29 mouse cellular contexts compared by ENCODE assay signal in genomic region chr5:109860402-109860801, GRCm38 (mm10).
DNase-seq lines count a peak whose midpoint lies in the region; ATAC-seq and TF ChIP-seq lines count a peak whose summit lies in the region.
"Had no signal": no experiment of that assay in that cellular context is flagged by ENCODE, and none has a peak within 500 bp of the region (broad histone marks: within the 10 kb centered on the region; RNA-seq: fewer than 3 reads in every experiment).

No protein-coding gene starts in this region.

- in situ Hi-C loops in CH12.LX (cut with MboI; ENCODE audit: low pct_ligation_motif_present, low pct_unique_long_range_greater_than_20kb, low sequenced_read_pairs), result no loop called here

- H3K27me3 ChIP-seq in CH12.LX (replicated peaks) (no peaks in the 10 kb centered on the region), MEL (ENCODE audit: control insufficient read depth in 1 of 2, insufficient read depth in 2 of 2, low read length in 2 of 2) (no peaks in the 10 kb centered on the region)
- no peaks in the 10 kb centered on the region for H3K27me3 ChIP-seq in heart, embryonic 12.5 days (replicated peaks)
- H3K27me3 ChIP-seq: embryonic facial prominence, embryonic 13.5 days; embryonic facial prominence, embryonic 15.5 days; forebrain, embryonic 12.5 days; Patski had no signal

- TF ChIP-seq RAD21 in CH12.LX (IDR thresholded peaks at IDR 0.05; ENCODE audit: low read depth, low read length) (no peak; the same call in 1 of the 2 replicates), MEL (IDR thresholded peaks at IDR 0.05; ENCODE audit: low read depth, low read length) (peak; percentile 6; the same call in 1 of the 2 replicates)

- no peaks in the 10 kb centered on the region for H3K79me2 ChIP-seq in CH12.LX (replicated peaks; ENCODE audit: control insufficient read depth, extremely low read depth, insufficient read depth, poor library complexity, severe bottlenecking)
- H3K79me2 ChIP-seq in MEL (ENCODE audit: control insufficient read depth, insufficient read depth, low read length, poor library complexity), result no peaks in the 10 kb centered on the region

- TF ChIP-seq CTCF in CH12.LX (conservative IDR thresholded peaks at IDR 0.05 in 1 of 2, IDR thresholded peaks at IDR 0.05 in 1 of 2; ENCODE audit: low read depth in 2 of 2, low read length in 2 of 2) (0 out of 4 replicates have a peak, but pooled peaks of 1 of the 2 experiments have one; percentile 12), MEL (IDR thresholded peaks at IDR 0.05 in 2 of 3, conservative IDR thresholded peaks at IDR 0.05 in 1 of 3; ENCODE audit: control insufficient read depth in 1 of 3, insufficient read depth in 1 of 3, low read depth in 2 of 3, low read length in 3 of 3, poor library complexity in 1 of 3, severe bottlenecking in 1 of 3) (peak in 1 of 3 experiments; percentile 7; a peak in 1 of 6 replicates)

- H3K9ac ChIP-seq in CH12.LX (ENCODE audit: insufficient read depth, low read depth) (no peak overlapping the region), MEL (ENCODE audit: control insufficient read depth, low read depth, low read length, poor library complexity, severe bottlenecking) (no peak overlapping the region)
- H3K9ac ChIP-seq in heart, embryonic 12.5 days, result no peak overlapping the region
- H3K9ac ChIP-seq: embryonic facial prominence, embryonic 13.5 days; embryonic facial prominence, embryonic 15.5 days; forebrain, embryonic 12.5 days had no signal

- no peak for ATAC-seq in heart, embryonic 12.5 days (ENCODE audit: insufficient number of reproducible peaks, low FRiP score)
- ATAC-seq: activated CD4-positive, CD25-positive, alpha-beta regulatory T cell, adult 4 months; CD4-positive, CD25-positive, alpha-beta regulatory T cell, adult 4 months; forebrain, embryonic 14.5 days; forebrain, embryonic 16.5 days; Patski had no signal

- no peak overlapping the region for H3K4me3 ChIP-seq in CH12.LX (replicated peaks in 1 of 3; ENCODE audit: low read depth in 2 of 3, low read length in 2 of 3, poor library complexity in 1 of 3)
- H3K4me3 ChIP-seq in MEL (ENCODE audit: control insufficient read depth in 1 of 2, insufficient read depth in 1 of 2, low read depth in 2 of 2, low read length in 2 of 2), result no peak overlapping the region
- no peak overlapping the region for H3K4me3 ChIP-seq in heart, embryonic 12.5 days
- H3K4me3 ChIP-seq: embryonic facial prominence, embryonic 13.5 days; embryonic facial prominence, embryonic 15.5 days; erythroblast, embryonic 14.5 days; forebrain, embryonic 10.5 days; forebrain, embryonic 12.5 days; gastrocnemius, adult 2 months had no signal

- TF ChIP-seq EP300 in CH12.LX (IDR thresholded peaks at IDR 0.05; ENCODE audit: low read length), result no peak
- TF ChIP-seq EP300 in MEL (IDR thresholded peaks at IDR 0.05; ENCODE audit: low read depth in 1 of 2, low read length in 2 of 2), result no peak

- 0 out of 4 replicates have a peak, but pooled peaks cover 0 to under 1% of the 10 kb centered on the region in 2 experiments for H3K4me1 ChIP-seq in CH12.LX (ENCODE audit: control insufficient read depth in 1 of 2, insufficient read depth in 2 of 2)
- H3K4me1 ChIP-seq in MEL (ENCODE audit: control insufficient read depth in 1 of 2, insufficient read depth in 2 of 2, low read length in 2 of 2), result no peaks in the 10 kb centered on the region
- no peaks in the 10 kb centered on the region for H3K4me1 ChIP-seq in heart, embryonic 12.5 days (replicated peaks)
- H3K4me1 ChIP-seq: embryonic facial prominence, embryonic 13.5 days; embryonic facial prominence, embryonic 15.5 days; forebrain, embryonic 10.5 days; forebrain, embryonic 12.5 days had no signal

- WGBS in heart, embryonic 12.5 days, result 72% methylated on average over 4 of the region's 4 CpGs

- DNase-seq in CH12.LX (ENCODE audit: extremely low read depth), result no peak
- DNase-seq in ES-CJ7 (ENCODE audit: low read depth, low spot score), result peak; percentile 76
- DNase-seq in MEL (ENCODE audit: low read depth, low spot score), result no peak
- peak; percentile 64 for DNase-seq in ZHBTc4 (ENCODE audit: low read depth, low spot score)
- no peak for DNase-seq in layer of hippocampus, postnatal 25 days (ENCODE audit: extremely low spot score in 1 of 2, low spot score in 1 of 2)
- no peak for DNase-seq in kidney, adult 18-20 months
- no peak for DNase-seq in Muller cell, postnatal 12 days (ENCODE audit: inconsistent ontology term)
- DNase-seq: adrenal gland, adult 8-10 months; adrenal gland, postnatal 14 days; adrenal gland, postnatal 36 days; B cell, adult 2 months; cerebellum, adult 11-12 months; cerebellum, adult 8-10 months; cerebellum, adult 9-11 months; cerebellum, postnatal 25 days; embryo, embryonic 11 days; gastrocnemius, adult 2 months had no signal

- no peak for TF ChIP-seq POLR2A in CH12.LX (IDR thresholded peaks at IDR 0.05; ENCODE audit: low read depth, low read length)
- no peak for TF ChIP-seq POLR2A in MEL (IDR thresholded peaks at IDR 0.05; ENCODE audit: control insufficient read depth in 1 of 2, insufficient read depth in 1 of 2, low read depth in 1 of 2, low read length in 2 of 2, poor library complexity in 1 of 2)

- dilution Hi-C loops in CH12.LX (cut with MboI; ENCODE audit: extremely low pct_ligation_motif_present, extremely low pct_unique_long_range_greater_than_20kb, low sequenced_read_pairs), result no loop called here

- H3K36me3 ChIP-seq in CH12.LX (replicated peaks in 1 of 2; ENCODE audit: control insufficient read depth in 1 of 2, insufficient read depth in 1 of 2, low read length in 1 of 2) (no peaks in the 10 kb centered on the region), MEL (ENCODE audit: control insufficient read depth in 1 of 2, insufficient read depth in 2 of 2, low read length in 2 of 2) (no peaks in the 10 kb centered on the region)
- H3K36me3 ChIP-seq in heart, embryonic 12.5 days, result no peaks in the 10 kb centered on the region
- H3K36me3 ChIP-seq: embryonic facial prominence, embryonic 13.5 days; embryonic facial prominence, embryonic 15.5 days; forebrain, embryonic 10.5 days; forebrain, embryonic 12.5 days; G1E had no signal

- no peak overlapping the region for H3K27ac ChIP-seq in CH12.LX (ENCODE audit: insufficient read depth, low read depth)
- H3K27ac ChIP-seq in MEL (ENCODE audit: control insufficient read depth, low read depth, low read length), result no peak overlapping the region
- H3K27ac ChIP-seq in heart, embryonic 12.5 days (ENCODE audit: poor library complexity, severe bottlenecking), result no peak overlapping the region
- H3K27ac ChIP-seq: embryonic facial prominence, embryonic 13.5 days; embryonic facial prominence, embryonic 15.5 days; forebrain, embryonic 10.5 days; forebrain, embryonic 12.5 days; gastrocnemius, adult 2 months had no signal

- H3K9me3 ChIP-seq in CH12.LX (replicated peaks; ENCODE audit: low read length) (no peaks in the 10 kb centered on the region), MEL (replicated peaks; ENCODE audit: insufficient read depth, low read length) (no peaks in the 10 kb centered on the region)
- peaks cover 3% of the 10 kb centered on the region; the same call in 1 of the 2 replicates for H3K9me3 ChIP-seq in heart, embryonic 12.5 days (replicated peaks)
- H3K9me3 ChIP-seq: embryonic facial prominence, embryonic 13.5 days; embryonic facial prominence, embryonic 15.5 days; forebrain, embryonic 10.5 days; forebrain, embryonic 12.5 days; G1E had no signal

- no peak overlapping the region for H3K4me2 ChIP-seq in CH12.LX (ENCODE audit: insufficient read depth, low read depth, poor library complexity, severe bottlenecking)
- no peak overlapping the region for H3K4me2 ChIP-seq in heart, embryonic 12.5 days
- H3K4me2 ChIP-seq: embryonic facial prominence, embryonic 13.5 days; embryonic facial prominence, embryonic 15.5 days; forebrain, embryonic 12.5 days had no signal

TF ChIP-seq in CH12.LX, 34 proteins besides CTCF, POLR2A, EP300 and RAD21:
- TF ChIP-seq ZNF384 (IDR thresholded peaks at IDR 0.05; ENCODE audit: low read depth, low read length) (peak; percentile 53; the same call in 1 of the 2 replicates), NRF1 (IDR thresholded peaks at IDR 0.05; ENCODE audit: low read depth, low read length) (no peak), ZKSCAN1 (IDR thresholded peaks at IDR 0.05; ENCODE audit: borderline replicate concordance, low read depth, low read length) (no peak), ELF1 (IDR thresholded peaks at IDR 0.05; ENCODE audit: low read depth, low read length) (no peak), HCFC1 (IDR thresholded peaks at IDR 0.05; ENCODE audit: low read depth, low read length) (no peak), SMC3 (IDR thresholded peaks at IDR 0.05; ENCODE audit: low read depth, low read length) (peak; percentile 6; the same call in 1 of the 2 replicates), MEF2A (IDR thresholded peaks at IDR 0.05; ENCODE audit: borderline replicate concordance, low read depth, low read length) (no peak)
TF ChIP-seq in CH12.LX: peak in this region for 2.

TF ChIP-seq in MEL, 35 proteins besides CTCF, POLR2A, EP300 and RAD21:
- TF ChIP-seq NELFE (IDR thresholded peaks at IDR 0.05; ENCODE audit: low read depth, low read length) (no peak), ZNF384 (IDR thresholded peaks at IDR 0.05; ENCODE audit: low read depth, low read length) (peak; percentile 87), ZC3H11A (IDR thresholded peaks at IDR 0.05; ENCODE audit: low read depth, low read length) (0 out of 2 replicates have a peak, but pooled peaks have one; percentile 4), SMC3 (IDR thresholded peaks at IDR 0.05; ENCODE audit: low read depth, low read length) (0 out of 2 replicates have a peak, but pooled peaks have one; percentile 15)
TF ChIP-seq in MEL: peak in this region for 3.

Comparison
In these comparisons a context has a peak if more than half of its experiments do, and no peak if none do; other contexts are left out.
1. DNase-seq: peak in ES-CJ7 (single experiment) and ZHBTc4 (single experiment); none in CH12.LX (single experiment), MEL (single experiment), layer of hippocampus, postnatal 25 days (0 of 2), kidney, adult 18-20 months (single experiment) and Muller cell, postnatal 12 days (single experiment).
2. Of the 35 proteins assayed by ChIP-seq in both MEL and CH12.LX: peak only in MEL: RAD21 and ZC3H11A; only in CH12.LX: none; in both: SMC3 and ZNF384; in neither: 30; mixed calls (peak in some experiments, not most) for 1.